Mouse (Mus musculus): ENCODE measurements around the gene Dnaja3. TPM values are rescaled to one million over a fixed set of nuclear protein-coding genes. Genes with fewer than 3 reads are reported as not detected.

The Dnaja3 gene
- total RNA-seq, 2 experiments from 2014 or later, result 71.4 to 87.2 TPM

GRCm38 (mm10) chr16:4642190-4642589 is 2.4 kb downstream of the Dnaja3 start:
- no peak for DNase-seq

DNA sequence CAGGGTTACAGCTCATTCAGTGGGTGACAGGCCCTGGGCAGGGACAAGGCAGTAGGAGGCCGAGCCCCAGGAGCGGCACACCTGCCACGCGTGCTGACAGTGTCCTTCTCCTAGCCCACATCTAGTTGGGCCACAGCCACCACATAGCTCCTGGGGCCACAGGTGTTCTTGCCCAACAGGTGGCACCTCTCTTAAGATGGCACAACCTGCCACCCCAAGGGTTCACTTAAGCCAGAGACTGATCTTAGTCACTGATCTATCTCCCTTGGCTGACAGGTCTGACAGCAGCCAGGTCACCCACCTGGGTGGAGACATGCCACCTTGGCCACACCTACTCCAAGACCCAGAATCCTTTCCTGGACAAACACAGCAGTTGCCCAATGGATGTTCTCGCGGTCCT is 3.1 kb downstream of the Dnaja3 start:
- no peak for DNase-seq

GRCm38 (mm10) chr16:4643670-4644419 is 4.1 kb downstream of the Dnaja3 start:
- peak; percentile 82 for DNase-seq

GRCm38 (mm10) chr16:4645867-4646266 is 6.1 kb downstream of the Dnaja3 start:
- DNase-seq, result no peak

GRCm38 (mm10) chr16:4646831-4647230 is 7.0 kb downstream of the Dnaja3 start:
- no peak for DNase-seq

DNA sequence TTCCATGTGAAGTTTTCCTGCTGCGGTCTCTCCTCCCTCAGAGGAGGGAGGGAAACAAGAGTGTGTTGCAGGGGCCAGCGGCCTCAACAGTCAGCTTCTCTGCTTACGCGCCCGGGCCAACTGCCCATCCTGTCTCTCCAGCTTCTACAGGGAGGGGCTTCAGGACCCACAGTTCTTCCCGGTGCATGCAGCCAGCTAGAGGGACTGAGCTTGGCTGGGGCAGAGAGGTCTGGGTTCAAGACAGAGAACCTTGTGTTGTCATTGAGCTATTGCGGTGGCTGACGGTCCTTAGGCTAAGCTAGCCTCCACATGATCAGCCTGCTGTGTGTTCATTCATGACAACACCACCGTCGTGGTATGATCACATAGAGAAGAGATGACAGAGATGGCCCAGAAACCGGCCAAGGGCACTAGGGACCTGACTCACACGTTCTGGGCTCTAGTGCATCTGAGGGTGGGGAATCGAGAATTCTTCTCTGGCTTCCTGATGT is 7.9 kb downstream of the Dnaja3 start:
- DNase-seq, result peak; percentile 62

GRCm38 (mm10) chr16:4648416-4649023 is 8.7 kb downstream of the Dnaja3 start:
- DNase-seq, result no peak

- DNase-seq, result no peak
These were observed 9.4 kb downstream of the Dnaja3 start for GRCm38 (mm10) chr16:4649211-4649610.

DNA sequence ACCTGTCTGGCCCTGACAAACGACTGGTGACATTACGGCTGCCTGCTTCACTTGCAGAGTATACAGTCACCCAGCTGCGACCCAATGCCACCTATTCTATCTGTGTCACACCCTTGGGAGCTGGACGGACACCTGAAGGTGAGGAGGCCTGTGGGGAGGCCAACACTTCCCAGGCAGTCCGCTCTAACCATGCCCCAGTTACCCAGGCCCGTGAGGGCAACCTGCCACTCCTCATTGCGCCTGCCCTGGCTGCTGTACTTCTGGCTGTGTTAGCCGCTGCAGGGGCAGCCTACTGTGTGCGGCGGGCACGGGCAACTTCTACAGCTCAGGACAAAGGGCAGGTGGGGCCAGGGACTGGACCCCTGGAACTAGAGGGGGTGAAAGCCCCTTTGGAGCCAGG is 9.9 kb downstream of the Dnaja3 start:
- DNase-seq, result no peak

DNA sequence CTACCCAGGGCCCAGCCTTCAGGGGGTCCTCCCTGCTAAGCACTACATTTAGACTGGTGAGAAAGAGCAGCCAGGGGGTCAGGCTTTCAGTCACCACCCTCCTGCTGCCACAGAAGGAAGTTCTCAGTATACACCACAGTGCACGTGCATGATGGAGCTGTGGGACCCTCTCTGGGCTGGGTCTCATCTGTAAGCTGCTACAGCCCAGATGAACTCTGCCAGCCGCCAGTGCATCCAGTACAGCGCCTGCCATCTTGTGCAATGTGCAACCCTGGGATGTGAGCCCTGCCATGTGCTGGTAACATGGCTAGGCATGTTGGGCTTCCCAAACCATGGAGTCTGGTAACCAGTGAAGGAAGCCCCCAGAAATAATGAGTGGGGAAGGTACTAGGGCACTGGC is 10.4 kb downstream of the Dnaja3 start:
- no peak for DNase-seq

DNA sequence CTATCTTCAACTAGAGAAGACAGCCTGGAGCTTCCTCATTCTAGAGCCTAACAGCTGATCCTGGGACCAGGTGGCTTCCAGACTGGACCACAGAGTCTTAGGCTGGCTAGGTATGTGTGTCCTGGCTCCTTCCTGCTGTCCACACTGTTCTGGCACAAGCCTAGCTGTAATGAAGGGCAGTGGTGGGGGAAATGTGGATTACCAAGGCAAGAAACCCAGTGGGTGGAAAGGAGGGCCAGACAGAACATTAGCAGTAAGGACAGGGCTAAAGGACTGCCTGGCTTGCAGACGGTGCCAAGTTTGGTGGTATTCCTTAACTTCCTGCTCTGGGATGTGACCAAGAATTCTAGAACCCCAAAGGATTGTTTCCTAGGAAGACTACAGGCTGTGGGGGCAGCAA is 11.3 kb downstream of the Dnaja3 start:
- no peak for DNase-seq

DNA sequence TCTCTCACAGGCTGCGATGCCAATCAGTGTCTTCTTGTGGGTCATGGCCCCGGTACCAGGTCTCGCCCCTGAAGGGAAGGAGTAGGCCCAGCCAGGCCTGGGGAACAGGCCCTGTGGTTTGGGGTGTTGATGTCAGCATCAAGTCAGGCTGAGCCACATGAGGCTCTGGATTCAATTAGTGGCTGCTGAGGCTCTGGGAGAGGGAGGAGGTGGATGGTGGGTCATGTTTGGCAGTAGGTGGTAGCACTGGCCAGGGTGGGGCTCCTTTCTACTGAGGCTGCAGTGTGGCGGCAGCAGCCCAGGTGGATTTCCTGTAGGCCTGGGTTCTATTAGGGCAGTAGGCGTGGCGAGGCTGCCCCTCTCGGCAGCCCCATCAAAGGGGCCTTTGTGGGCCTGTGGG is 11.8 kb downstream of the Dnaja3 start:
- no peak for DNase-seq

GRCm38 (mm10) chr16:4652707-4653416 is 13.1 kb downstream of the Dnaja3 start:
- no peak for DNase-seq

- peak; percentile 51 for DNase-seq
These were observed 14.9 kb downstream of the Dnaja3 start for GRCm38 (mm10) chr16:4654706-4655105.

- no peak for DNase-seq
These were observed 15.5 kb downstream of the Dnaja3 start for GRCm38 (mm10) chr16:4655251-4655734.

DNA sequence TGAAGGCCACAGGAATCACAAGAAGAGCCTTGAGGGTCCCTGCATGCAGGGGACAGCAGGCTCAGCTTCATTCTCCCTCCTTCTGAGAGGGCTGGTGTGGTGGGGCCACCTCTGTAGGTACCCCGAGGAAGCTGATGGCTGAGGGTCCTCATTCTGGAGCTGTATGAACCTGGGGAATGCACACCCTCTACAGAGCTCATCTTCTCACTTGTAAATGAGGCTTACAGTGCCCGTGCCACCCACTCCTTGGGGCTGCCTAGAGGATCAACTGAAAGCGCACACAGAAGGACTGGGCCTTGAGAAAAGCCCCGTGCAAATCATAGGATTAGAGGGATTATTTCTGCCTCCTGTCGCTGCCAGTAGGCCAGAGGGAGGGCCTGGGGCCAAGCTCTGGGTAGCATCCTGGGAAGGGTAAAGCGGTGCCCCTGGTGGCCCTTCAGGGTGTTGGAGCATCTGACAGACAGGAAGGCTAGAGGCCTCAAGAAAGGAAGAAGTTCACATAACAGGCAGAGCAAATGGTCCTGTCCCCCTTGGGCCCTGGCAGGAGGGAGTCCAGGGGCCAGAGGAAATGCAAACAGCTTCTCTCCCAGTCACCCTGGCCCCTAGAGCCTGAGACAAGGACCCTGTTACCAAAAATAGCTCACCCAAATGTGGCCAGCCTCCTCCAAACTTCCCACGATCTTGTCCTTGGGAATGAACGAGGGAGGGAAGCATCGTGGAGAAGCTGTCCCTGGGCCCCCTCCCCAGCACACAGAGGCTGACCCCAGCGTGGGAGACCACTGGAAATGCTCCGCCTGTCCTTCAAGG is 16.2 kb downstream of the Dnaja3 start:
- peak; percentile 51 for DNase-seq

DNA sequence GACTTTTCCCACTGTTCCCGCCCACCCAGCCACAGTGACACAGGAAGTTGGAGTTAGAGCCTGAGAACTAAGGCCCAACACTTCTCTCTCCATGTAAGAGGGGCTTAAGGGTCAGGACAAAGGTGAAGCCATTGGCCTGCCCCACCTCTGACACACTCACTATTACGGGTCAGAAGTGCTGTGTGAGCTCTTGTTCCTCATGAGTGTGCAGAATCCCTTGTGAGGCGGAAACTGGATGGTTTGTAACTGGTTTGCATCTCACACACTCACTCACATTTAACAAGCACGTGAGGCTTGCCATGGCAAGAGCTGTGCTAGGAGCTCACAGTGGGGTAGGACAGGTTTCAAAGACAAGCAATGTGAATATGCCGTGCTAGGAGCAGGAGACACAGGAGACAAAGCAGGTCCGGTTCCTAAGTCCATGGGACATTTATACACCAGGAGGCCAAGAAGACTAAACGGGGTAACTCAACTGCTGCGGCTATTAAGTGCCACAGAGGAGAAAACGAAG is 16.8 kb downstream of the Dnaja3 start:
- DNase-seq, result no peak

DNA sequence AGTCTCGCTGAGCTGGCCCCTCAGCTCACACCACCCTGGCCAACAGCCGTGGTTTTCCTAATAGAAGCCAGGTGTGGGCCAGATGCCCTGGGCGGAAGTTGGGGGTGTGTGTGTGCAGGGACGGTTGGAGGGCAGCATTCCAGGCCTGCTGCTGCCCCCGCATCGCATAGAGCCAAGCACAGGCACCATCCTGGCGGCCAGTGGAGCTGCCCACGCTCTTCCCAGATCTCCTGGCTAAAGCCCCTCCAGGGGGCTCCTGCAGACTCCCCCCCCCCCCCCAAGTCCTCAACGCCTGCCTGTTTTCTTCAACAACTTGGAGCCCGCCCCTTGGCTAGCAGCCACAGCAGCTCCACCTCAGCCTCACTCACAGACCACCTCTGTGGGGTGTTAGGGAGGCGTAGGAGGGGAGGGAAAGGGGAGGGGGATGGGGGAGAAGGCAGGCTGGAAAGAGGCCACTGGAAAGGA is 19.0 kb downstream of the Dnaja3 start:
- peak; percentile 32 for DNase-seq

GRCm38 (mm10) chr16:4659326-4659725 is 19.5 kb downstream of the Dnaja3 start:
- DNase-seq, result no peak

DNA sequence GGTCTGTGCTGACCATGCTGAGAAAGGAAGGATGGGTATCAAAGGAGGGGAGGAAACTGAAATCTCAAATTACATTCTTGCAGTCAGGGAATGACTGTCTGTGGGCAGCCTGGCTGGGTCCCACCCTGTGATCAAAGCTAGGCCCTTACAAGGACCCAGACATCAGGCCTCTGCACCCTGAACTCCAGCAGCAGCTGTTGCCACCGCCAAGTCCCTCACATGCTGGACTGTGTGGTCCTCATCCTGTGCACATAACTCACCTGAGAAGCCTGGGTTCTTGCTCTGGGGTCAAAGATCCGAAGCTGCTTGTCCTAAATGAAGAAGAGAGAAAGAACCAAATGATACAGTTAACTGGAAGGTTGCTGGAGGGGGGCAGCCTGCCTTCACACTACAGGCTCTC is 21.8 kb downstream of the Dnaja3 start:
- no peak for DNase-seq

- no peak for DNase-seq
These were observed 24.0 kb downstream of the Dnaja3 start for GRCm38 (mm10) chr16:4663806-4664205.

GRCm38 (mm10) chr16:4665726-4666125 is 25.9 kb downstream of the Dnaja3 start:
- DNase-seq, result no peak

Measured in gastrocnemius, postnatal 10 days (tissue).